Mouse (Mus musculus): ENCODE measurements around the gene Pgm2l1.

- TF ChIP-seq ZNF384 (IDR thresholded peaks at IDR 0.05; ENCODE audit: low read depth, low read length) (no peak), MAFK (IDR thresholded peaks at IDR 0.05; ENCODE audit: insufficient read depth, low read depth, low read length) (no peak), HCFC1 (IDR thresholded peaks at IDR 0.05; ENCODE audit: borderline replicate concordance, insufficient read depth, low read length) (no peak)
Measured at GRCm38 (mm10) chr7:100272369-100272768, 45.2 kb downstream of the Pgm2l1 start.
